Mouse (Mus musculus): ENCODE measurements around the gene Mapk8ip3. TPM values are rescaled to one million over a fixed set of nuclear protein-coding genes. Genes with fewer than 3 reads are reported as not detected.
A peak's percentile ranks its signal among the peaks of the same experiment; 100 is the strongest.

The Mapk8ip3 gene
- polyA plus RNA-seq, 1 experiment from 2014 or later = 55.8 TPM

GRCm38 (mm10) chr17:24892785-24893184 lies 44.0 kb downstream of the Mapk8ip3 start:
- Histone ChIP-seq H3K9ac (no peak overlapping the region), H3K4me1 (peaks cover 27% of the 10 kb centered on the region), H3K27ac (no peak overlapping the region), H3K27me3 (no peaks in the 10 kb centered on the region), H3K36me3 (peaks cover 55% of the 10 kb centered on the region), H3K4me2 (replicated peaks) (no peak overlapping the region), H3K4me3 (0 out of 2 replicates have a peak overlapping the region, but pooled peaks have one; percentile 0), H3K9me3 (no peaks in the 10 kb centered on the region)
- 88% methylated on average over 12 of the region's 12 CpGs for WGBS
- no peak for ATAC-seq (ENCODE audit: insufficient number of reproducible peaks, insufficient read depth, low FRiP score, low TSS enrichment)

- no peak overlapping the region for H3K9ac ChIP-seq
- no peak for ATAC-seq (ENCODE audit: insufficient number of reproducible peaks, insufficient read depth, low FRiP score, low TSS enrichment)
- no peak overlapping the region for H3K4me2 ChIP-seq (replicated peaks)
- no peaks in the 10 kb centered on the region for H3K9me3 ChIP-seq
- H3K4me1 ChIP-seq = peaks cover 27% of the 10 kb centered on the region
- no peaks in the 10 kb centered on the region for H3K27me3 ChIP-seq
- H3K27ac ChIP-seq = no peak overlapping the region
- WGBS = 89% methylated on average over 13 of the region's 13 CpGs
- no peak overlapping the region for H3K4me3 ChIP-seq
- H3K36me3 ChIP-seq = peaks cover 46% of the 10 kb centered on the region
Observed at GRCm38 (mm10) chr17:24891321-24891720, 45.5 kb downstream of the Mapk8ip3 start.

GRCm38 (mm10) chr17:24890151-24891092 lies 46.4 kb downstream of the Mapk8ip3 start:
- WGBS = 87% methylated on average over 19 of the region's 19 CpGs
- H3K4me2 ChIP-seq (replicated peaks) = no peak overlapping the region
- H3K4me1 ChIP-seq = peaks cover 24% of the 10 kb centered on the region
- no peaks in the 10 kb centered on the region for H3K9me3 ChIP-seq
- H3K4me3 ChIP-seq = no peak overlapping the region
- H3K27ac ChIP-seq = no peak overlapping the region
- ATAC-seq (ENCODE audit: insufficient number of reproducible peaks, insufficient read depth, low FRiP score, low TSS enrichment) = no peak
- H3K9ac ChIP-seq = no peak overlapping the region
- H3K36me3 ChIP-seq = peaks cover 46% of the 10 kb centered on the region
- H3K27me3 ChIP-seq = no peaks in the 10 kb centered on the region

GRCm38 (mm10) chr17:24888862-24889261 lies 47.9 kb downstream of the Mapk8ip3 start:
- Histone ChIP-seq H3K9ac (no peak overlapping the region), H3K4me3 (no peak overlapping the region), H3K9me3 (no peaks in the 10 kb centered on the region), H3K27me3 (no peaks in the 10 kb centered on the region), H3K4me1 (peaks cover 24% of the 10 kb centered on the region), H3K4me2 (replicated peaks) (no peak overlapping the region), H3K27ac (no peak overlapping the region), H3K36me3 (peaks cover 46% of the 10 kb centered on the region)
- 89% methylated on average over 3 of the region's 3 CpGs for WGBS
- no peak for ATAC-seq (ENCODE audit: insufficient number of reproducible peaks, insufficient read depth, low FRiP score, low TSS enrichment)

GRCm38 (mm10) chr17:24887291-24888080 lies 49.3 kb downstream of the Mapk8ip3 start:
- peak overlapping the region; percentile 88 for H3K4me3 ChIP-seq
- peak overlapping the region; percentile 96 for H3K4me2 ChIP-seq (replicated peaks)
- no peak for ATAC-seq (ENCODE audit: insufficient number of reproducible peaks, insufficient read depth, low FRiP score, low TSS enrichment)
- peaks cover 21% of the 10 kb centered on the region for H3K4me1 ChIP-seq
- no peak overlapping the region for H3K27ac ChIP-seq
- H3K36me3 ChIP-seq = peaks cover 49% of the 10 kb centered on the region
- H3K9me3 ChIP-seq = no peaks in the 10 kb centered on the region
- 65% methylated on average over 18 of the region's 18 CpGs for WGBS
- no peaks in the 10 kb centered on the region for H3K27me3 ChIP-seq
- peak overlapping the region; percentile 72 for H3K9ac ChIP-seq

- Histone ChIP-seq H3K9ac (peak overlapping the region; percentile 72), H3K27ac (no peak overlapping the region), H3K4me3 (peak overlapping the region; percentile 88), H3K9me3 (no peaks in the 10 kb centered on the region), H3K4me2 (replicated peaks) (peak overlapping the region; percentile 96), H3K27me3 (no peaks in the 10 kb centered on the region), H3K4me1 (peaks cover 21% of the 10 kb centered on the region), H3K36me3 (peaks cover 46% of the 10 kb centered on the region)
- 2% methylated on average over 18 of the region's 18 CpGs for WGBS
- peak; percentile 29; the same call in 1 of the 2 replicates for ATAC-seq (ENCODE audit: insufficient number of reproducible peaks, insufficient read depth, low FRiP score, low TSS enrichment)
Observed at GRCm38 (mm10) chr17:24886932-24887271, 49.9 kb downstream of the Mapk8ip3 start.

- H3K36me3 ChIP-seq = peaks cover 41% of the 10 kb centered on the region
- peak within 1 kb of the TSS; percentile 96 for H3K4me2 ChIP-seq (replicated peaks)
- peaks cover 25% of the 10 kb centered on the region for H3K4me1 ChIP-seq
- no peaks in the 10 kb centered on the region for H3K27me3 ChIP-seq
- under 1% methylated on average over 69 of the region's 69 CpGs for WGBS
- peak; percentile 95 for ATAC-seq (ENCODE audit: insufficient number of reproducible peaks, insufficient read depth, low FRiP score, low TSS enrichment)
- peak within 1 kb of the TSS; percentile 72 for H3K9ac ChIP-seq
- no peaks in the 10 kb centered on the region for H3K9me3 ChIP-seq
- H3K27ac ChIP-seq = no peak within 1 kb of the TSS
- H3K4me3 ChIP-seq = peak within 1 kb of the TSS; percentile 88
Observed at GRCm38 (mm10) chr17:24886134-24886931, 50.4 kb downstream of the Mapk8ip3 start, which contains the start of the genes Nubp2 and Spsb3. Nubp2 (minus strand) TSS chr17:24886349. Spsb3 (plus strand) TSS chr17:24886643.

- Histone ChIP-seq H3K9me3 (no peaks in the 10 kb centered on the region), H3K4me2 (replicated peaks) (peak overlapping the region; percentile 93), H3K4me3 (peak overlapping the region; percentile 88), H3K9ac (peak overlapping the region; percentile 56), H3K27ac (no peak overlapping the region), H3K36me3 (peaks cover 33% of the 10 kb centered on the region), H3K27me3 (no peaks in the 10 kb centered on the region), H3K4me1 (peaks cover 25% of the 10 kb centered on the region)
- 26% methylated on average over 22 of the region's 22 CpGs for WGBS
- no peak for ATAC-seq (ENCODE audit: insufficient number of reproducible peaks, insufficient read depth, low FRiP score, low TSS enrichment)
Observed at GRCm38 (mm10) chr17:24885356-24886133, 51.2 kb downstream of the Mapk8ip3 start.

- 86% methylated on average over 6 of the region's 6 CpGs for WGBS
- no peak overlapping the region for H3K4me2 ChIP-seq (replicated peaks)
- H3K36me3 ChIP-seq = peaks cover 23% of the 10 kb centered on the region
- no peak overlapping the region for H3K9ac ChIP-seq
- peaks cover 25% of the 10 kb centered on the region for H3K4me1 ChIP-seq
- no peaks in the 10 kb centered on the region for H3K27me3 ChIP-seq
- H3K27ac ChIP-seq = no peak overlapping the region
- no peak overlapping the region for H3K4me3 ChIP-seq
- no peaks in the 10 kb centered on the region for H3K9me3 ChIP-seq
- ATAC-seq (ENCODE audit: insufficient number of reproducible peaks, insufficient read depth, low FRiP score, low TSS enrichment) = no peak
Observed at GRCm38 (mm10) chr17:24884391-24884790, 52.4 kb downstream of the Mapk8ip3 start.

- no peak overlapping the region for H3K27ac ChIP-seq
Observed at GRCm38 (mm10) chr17:24881738-24882440, 54.9 kb downstream of the Mapk8ip3 start.

More at GRCm38 (mm10) chr17:24881738-24882440, 54.9 kb downstream of the Mapk8ip3 start:
- Histone ChIP-seq H3K4me2 (replicated peaks) (no peak overlapping the region), H3K4me3 (no peak overlapping the region), H3K9me3 (no peaks in the 10 kb centered on the region), H3K9ac (no peak overlapping the region), H3K4me1 (peaks cover 13% of the 10 kb centered on the region), H3K27me3 (no peaks in the 10 kb centered on the region), H3K36me3 (peaks cover 17% of the 10 kb centered on the region)
- WGBS = 36% methylated on average over 7 of the region's 7 CpGs
- no peak for ATAC-seq (ENCODE audit: insufficient number of reproducible peaks, insufficient read depth, low FRiP score, low TSS enrichment)

Data from embryonic facial prominence, embryonic 12.5 days (tissue).